Mouse (Mus musculus): ENCODE measurements at regions not wholly inside any gene's neighbourhood (a gene's known extent, or its start where the extent isn't known, plus 50 kb on each side); places are given as distances from the start of the nearest gene placed in this dataset.
A peak's percentile ranks its signal among the peaks of the same experiment; 100 is the strongest.

- DNase-seq (ENCODE audit: low read depth, low spot score): no peak
- Histone ChIP-seq H3K27me3 (ENCODE audit: control insufficient read depth, insufficient read depth, low read length, poor library complexity, severe bottlenecking) (no peaks in the 10 kb centered on the region; the same call in none of the 2 replicates), H3K36me3 (ENCODE audit: control insufficient read depth, insufficient read depth, low read length, poor library complexity, severe bottlenecking) (no peaks in the 10 kb centered on the region)
Measured at GRCm38 (mm10) chr11:85966207-85966606, 80.0 kb downstream of the Tbx4 start.

GRCm38 (mm10) chr11:85970287-85970686, 84.1 kb downstream of the Tbx4 start:
- H3K27me3 ChIP-seq (ENCODE audit: control insufficient read depth, insufficient read depth, low read length, poor library complexity, severe bottlenecking): no peaks in the 10 kb centered on the region
- no peaks in the 10 kb centered on the region for H3K36me3 ChIP-seq (ENCODE audit: control insufficient read depth, insufficient read depth, low read length, poor library complexity, severe bottlenecking)
- DNase-seq (ENCODE audit: low read depth, low spot score): no peak

- peak; percentile 64 for DNase-seq (ENCODE audit: low read depth, low spot score)
- Histone ChIP-seq H3K36me3 (ENCODE audit: control insufficient read depth, insufficient read depth, low read length, poor library complexity, severe bottlenecking) (no peaks in the 10 kb centered on the region), H3K27me3 (ENCODE audit: control insufficient read depth, insufficient read depth, low read length, poor library complexity, severe bottlenecking) (no peaks in the 10 kb centered on the region)
Measured at GRCm38 (mm10) chr11:85972385-85972784, 86.2 kb downstream of the Tbx4 start.

GRCm38 (mm10) chr11:85973736-85974135, 87.5 kb downstream of the Tbx4 start:
- H3K27me3 ChIP-seq (ENCODE audit: control insufficient read depth, insufficient read depth, low read length, poor library complexity, severe bottlenecking): no peaks in the 10 kb centered on the region
- H3K36me3 ChIP-seq (ENCODE audit: control insufficient read depth, insufficient read depth, low read length, poor library complexity, severe bottlenecking): no peaks in the 10 kb centered on the region
- DNase-seq (ENCODE audit: low read depth, low spot score): no peak

- H3K36me3 ChIP-seq (ENCODE audit: control insufficient read depth, insufficient read depth, low read length, poor library complexity, severe bottlenecking): no peaks in the 10 kb centered on the region
- no peak for DNase-seq (ENCODE audit: low read depth, low spot score)
Measured at GRCm38 (mm10) chr11:85976693-85977434, 90.6 kb downstream of the Tbx4 start.

GRCm38 (mm10) chr11:85980388-85980787, 94.2 kb downstream of the Tbx4 start:
- Histone ChIP-seq H3K36me3 (ENCODE audit: control insufficient read depth, insufficient read depth, low read length, poor library complexity, severe bottlenecking) (no peaks in the 10 kb centered on the region), H3K27me3 (ENCODE audit: control insufficient read depth, insufficient read depth, low read length, poor library complexity, severe bottlenecking) (no peaks in the 10 kb centered on the region; the same call in 1 of the 2 replicates)
- DNase-seq (ENCODE audit: low read depth, low spot score): no peak

More at GRCm38 (mm10) chr11:85976693-85977434, 90.6 kb downstream of the Tbx4 start:
- no peaks in the 10 kb centered on the region for H3K27me3 ChIP-seq (ENCODE audit: control insufficient read depth, insufficient read depth, low read length, poor library complexity, severe bottlenecking)

GRCm38 (mm10) chr11:85981561-85981960, 95.3 kb downstream of the Tbx4 start:
- no peaks in the 10 kb centered on the region; the same call in 1 of the 2 replicates for H3K27me3 ChIP-seq (ENCODE audit: control insufficient read depth, insufficient read depth, low read length, poor library complexity, severe bottlenecking)
- DNase-seq (ENCODE audit: low read depth, low spot score): no peak

GRCm38 (mm10) chr11:85986338-85986737, 100.1 kb downstream of the Tbx4 start:
- H3K36me3 ChIP-seq (ENCODE audit: control insufficient read depth, insufficient read depth, low read length, poor library complexity, severe bottlenecking): no peaks in the 10 kb centered on the region
- DNase-seq (ENCODE audit: low read depth, low spot score): no peak
- no peaks in the 10 kb centered on the region; the same call in none of the 2 replicates for H3K27me3 ChIP-seq (ENCODE audit: control insufficient read depth, insufficient read depth, low read length, poor library complexity, severe bottlenecking)

More at GRCm38 (mm10) chr11:85981561-85981960, 95.3 kb downstream of the Tbx4 start:
- H3K36me3 ChIP-seq (ENCODE audit: control insufficient read depth, insufficient read depth, low read length, poor library complexity, severe bottlenecking): no peaks in the 10 kb centered on the region

- DNase-seq (ENCODE audit: low read depth, low spot score): no peak
- H3K36me3 ChIP-seq (ENCODE audit: control insufficient read depth, insufficient read depth, low read length, poor library complexity, severe bottlenecking): no peaks in the 10 kb centered on the region
- no peaks in the 10 kb centered on the region; the same call in none of the 2 replicates for H3K27me3 ChIP-seq (ENCODE audit: control insufficient read depth, insufficient read depth, low read length, poor library complexity, severe bottlenecking)
Measured at GRCm38 (mm10) chr11:85987181-85987580, 101.0 kb downstream of the Tbx4 start.

- H3K27me3 ChIP-seq (ENCODE audit: control insufficient read depth, insufficient read depth, low read length, poor library complexity, severe bottlenecking): no peaks in the 10 kb centered on the region; the same call in 1 of the 2 replicates
- no peak for DNase-seq (ENCODE audit: low read depth, low spot score)
- no peaks in the 10 kb centered on the region for H3K36me3 ChIP-seq (ENCODE audit: control insufficient read depth, insufficient read depth, low read length, poor library complexity, severe bottlenecking)
Measured at GRCm38 (mm10) chr11:85989536-85989935, 103.3 kb downstream of the Tbx4 start.

- peak; percentile 63 for DNase-seq (ENCODE audit: low read depth, low spot score)
- no peaks in the 10 kb centered on the region for H3K36me3 ChIP-seq (ENCODE audit: control insufficient read depth, insufficient read depth, low read length, poor library complexity, severe bottlenecking)
- H3K27me3 ChIP-seq (ENCODE audit: control insufficient read depth, insufficient read depth, low read length, poor library complexity, severe bottlenecking): no peaks in the 10 kb centered on the region; the same call in 1 of the 2 replicates
Measured at GRCm38 (mm10) chr11:85989940-85990493, 103.8 kb downstream of the Tbx4 start.

GRCm38 (mm10) chr11:85995318-85996095, 109.3 kb downstream of the Tbx4 start:
- Histone ChIP-seq H3K27me3 (ENCODE audit: control insufficient read depth, insufficient read depth, low read length, poor library complexity, severe bottlenecking) (no peaks in the 10 kb centered on the region), H3K36me3 (ENCODE audit: control insufficient read depth, insufficient read depth, low read length, poor library complexity, severe bottlenecking) (no peaks in the 10 kb centered on the region)
- no peak for DNase-seq (ENCODE audit: low read depth, low spot score)

GRCm38 (mm10) chr11:85996686-85997085, 110.5 kb downstream of the Tbx4 start:
- no peaks in the 10 kb centered on the region; the same call in 1 of the 2 replicates for H3K27me3 ChIP-seq (ENCODE audit: control insufficient read depth, insufficient read depth, low read length, poor library complexity, severe bottlenecking)
- H3K36me3 ChIP-seq (ENCODE audit: control insufficient read depth, insufficient read depth, low read length, poor library complexity, severe bottlenecking): no peaks in the 10 kb centered on the region
- DNase-seq (ENCODE audit: low read depth, low spot score): no peak

- no peaks in the 10 kb centered on the region for H3K36me3 ChIP-seq (ENCODE audit: control insufficient read depth, insufficient read depth, low read length, poor library complexity, severe bottlenecking)
- no peak for DNase-seq (ENCODE audit: low read depth, low spot score)
- H3K27me3 ChIP-seq (ENCODE audit: control insufficient read depth, insufficient read depth, low read length, poor library complexity, severe bottlenecking): no peaks in the 10 kb centered on the region; the same call in 1 of the 2 replicates
Measured at GRCm38 (mm10) chr11:86003341-86003740, 117.1 kb downstream of the Tbx4 start.

- DNase-seq (ENCODE audit: low read depth, low spot score): no peak
- H3K36me3 ChIP-seq (ENCODE audit: control insufficient read depth, insufficient read depth, low read length, poor library complexity, severe bottlenecking): no peaks in the 10 kb centered on the region
- H3K27me3 ChIP-seq (ENCODE audit: control insufficient read depth, insufficient read depth, low read length, poor library complexity, severe bottlenecking): no peaks in the 10 kb centered on the region; the same call in 1 of the 2 replicates
Measured at GRCm38 (mm10) chr11:86005284-86005683, 119.1 kb downstream of the Tbx4 start.

Data from splenic B cell, adult 2 months (primary cell).